Mouse (Mus musculus): ENCODE measurements around the gene Gm38100. TPM values are rescaled to one million over a fixed set of nuclear protein-coding genes. Genes with fewer than 3 reads are reported as not detected.

Gm38100 gene
- polyA plus RNA-seq (2014; fragmentation: Illumina TruSeq; extraction: RNeasy Lipid Tissue Mini Kit (QIAGEN cat#74804); ENCODE audit: low read depth, low replicate concordance) = not detected

DNA sequence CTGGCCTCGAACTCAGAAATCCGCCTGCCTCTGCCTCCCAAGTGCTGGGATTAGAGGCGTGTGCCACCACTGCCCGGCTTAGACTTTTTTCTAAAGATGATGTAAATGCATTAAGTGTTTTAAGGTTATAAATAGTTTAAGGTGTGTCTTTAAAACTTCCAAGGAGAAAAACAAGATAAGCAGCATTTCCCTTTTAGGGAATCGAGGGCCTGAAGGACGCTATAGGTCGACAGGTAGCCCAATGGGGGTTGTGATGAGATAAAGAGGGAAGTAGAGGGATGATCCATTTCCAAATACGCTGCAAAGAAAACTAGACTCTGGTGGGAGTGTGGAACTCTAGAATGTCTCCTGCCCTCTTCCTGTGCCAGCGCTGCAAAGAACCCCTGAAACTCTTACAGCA, at the start of gene Gm38100:
Gene Gm38100 (plus strand): TSS at position 301 of the 400 bp plus-strand sequence.

GRCm38 (mm10) chr1:175880453-175881296, 39.5 kb upstream of the Gm38100 start, which contains the start of gene Exo1:
Gene Exo1 (plus strand): TSS chr1:175880581.

Other genes with a start within 250 kb of the Gm38100 start
- gene Opn3, start 227.6 kb upstream of the Gm38100 start, polyA plus RNA-seq (2014; fragmentation: Illumina TruSeq; extraction: RNeasy Lipid Tissue Mini Kit (QIAGEN cat#74804); ENCODE audit: low read depth, low replicate concordance) = 13.0 TPM
- 3.6 TPM for gene Chml, start 227.4 kb upstream of the Gm38100 start, polyA plus RNA-seq (2014; fragmentation: Illumina TruSeq; extraction: RNeasy Lipid Tissue Mini Kit (QIAGEN cat#74804); ENCODE audit: low read depth, low replicate concordance)
- gene Wdr64, start 221.7 kb upstream of the Gm38100 start, polyA plus RNA-seq (2014; fragmentation: Illumina TruSeq; extraction: RNeasy Lipid Tissue Mini Kit (QIAGEN cat#74804); ENCODE audit: low read depth, low replicate concordance) = 1.6 TPM
- 0.78 TPM for gene Exo1, start 39.7 kb upstream of the Gm38100 start, polyA plus RNA-seq (2014; fragmentation: Illumina TruSeq; extraction: RNeasy Lipid Tissue Mini Kit (QIAGEN cat#74804); ENCODE audit: low read depth, low replicate concordance)
- gene Rbm8a2, start 58.8 kb downstream of the Gm38100 start, polyA plus RNA-seq (2014; fragmentation: Illumina TruSeq; extraction: RNeasy Lipid Tissue Mini Kit (QIAGEN cat#74804); ENCODE audit: low read depth, low replicate concordance) = not detected

All from adipose tissue, adult 10 weeks (tissue).